Mouse (Mus musculus): Measurements from ENCODE around the gene Kynu. TPM values are rescaled to one million over a fixed set of nuclear protein-coding genes. Genes with fewer than 3 reads are reported as not detected.

The Kynu gene
- polyA plus RNA-seq, 1 experiment from 2014 or later: 0.58 TPM

- 7% methylated on average over 6 of the region's 6 CpGs for WGBS
- Histone ChIP-seq H3K9ac (ENCODE audit: low read length) (no peak overlapping the region), H3K36me3 (ENCODE audit: control insufficient read depth, insufficient read depth, low read length) (no peaks in the 10 kb centered on the region), H3K27me3 (ENCODE audit: control insufficient read depth, insufficient read depth, low read length) (no peaks in the 10 kb centered on the region), H3K4me1 (ENCODE audit: control insufficient read depth, insufficient read depth, low read length) (no peaks in the 10 kb centered on the region), H3K4me2 (ENCODE audit: low read depth) (no peak overlapping the region), H3K9me3 (ENCODE audit: control insufficient read depth, low read length) (no peaks in the 10 kb centered on the region), H3K27ac (ENCODE audit: low read depth, low read length) (no peak overlapping the region), H3K4me3 (ENCODE audit: low read depth, low read length) (no peak overlapping the region)
- ATAC-seq (ENCODE audit: insufficient read depth, low FRiP score, low TSS enrichment): no peak
- DNase-seq (ENCODE audit: low spot score): peak; percentile 35
These were observed 58.4 kb downstream of the Kynu start for GRCm38 (mm10) chr2:43613571-43613970.

- no peak overlapping the region for H3K4me2 ChIP-seq (ENCODE audit: low read depth)
- no peak for ATAC-seq (ENCODE audit: insufficient read depth, low FRiP score, low TSS enrichment)
- DNase-seq (ENCODE audit: low spot score): no peak
- no peak overlapping the region for H3K27ac ChIP-seq (ENCODE audit: low read depth, low read length)
- no peak overlapping the region for H3K4me3 ChIP-seq (ENCODE audit: low read depth, low read length)
- no peak overlapping the region for H3K9ac ChIP-seq (ENCODE audit: low read length)
- no peaks in the 10 kb centered on the region for H3K4me1 ChIP-seq (ENCODE audit: control insufficient read depth, insufficient read depth, low read length)
- no peaks in the 10 kb centered on the region for H3K27me3 ChIP-seq (ENCODE audit: control insufficient read depth, insufficient read depth, low read length)
- H3K9me3 ChIP-seq (ENCODE audit: control insufficient read depth, low read length): no peaks in the 10 kb centered on the region
- no peaks in the 10 kb centered on the region for H3K36me3 ChIP-seq (ENCODE audit: control insufficient read depth, insufficient read depth, low read length)
These were observed 66.0 kb downstream of the Kynu start for GRCm38 (mm10) chr2:43621140-43621539.

- Histone ChIP-seq H3K36me3 (ENCODE audit: control insufficient read depth, insufficient read depth, low read length) (no peaks in the 10 kb centered on the region), H3K27ac (ENCODE audit: low read depth, low read length) (no peak overlapping the region), H3K27me3 (ENCODE audit: control insufficient read depth, insufficient read depth, low read length) (no peaks in the 10 kb centered on the region), H3K9me3 (ENCODE audit: control insufficient read depth, low read length) (no peaks in the 10 kb centered on the region), H3K9ac (ENCODE audit: low read length) (no peak overlapping the region), H3K4me3 (ENCODE audit: low read depth, low read length) (no peak overlapping the region), H3K4me2 (ENCODE audit: low read depth) (no peak overlapping the region), H3K4me1 (ENCODE audit: control insufficient read depth, insufficient read depth, low read length) (no peaks in the 10 kb centered on the region)
- WGBS: 0% methylated on average over 1 of the region's 1 CpGs
- DNase-seq (ENCODE audit: low spot score) (no peak), ATAC-seq (ENCODE audit: insufficient read depth, low FRiP score, low TSS enrichment) (peak; percentile 60; the same call in 1 of the 2 replicates)
These were observed 67.7 kb downstream of the Kynu start for GRCm38 (mm10) chr2:43622844-43623243.

- Histone ChIP-seq H3K27ac (ENCODE audit: low read depth, low read length) (no peak overlapping the region), H3K4me1 (ENCODE audit: control insufficient read depth, insufficient read depth, low read length) (no peaks in the 10 kb centered on the region), H3K27me3 (ENCODE audit: control insufficient read depth, insufficient read depth, low read length) (no peaks in the 10 kb centered on the region), H3K4me3 (ENCODE audit: low read depth, low read length) (no peak overlapping the region), H3K4me2 (ENCODE audit: low read depth) (no peak overlapping the region), H3K36me3 (ENCODE audit: control insufficient read depth, insufficient read depth, low read length) (no peaks in the 10 kb centered on the region), H3K9ac (ENCODE audit: low read length) (no peak overlapping the region), H3K9me3 (ENCODE audit: control insufficient read depth, low read length) (no peaks in the 10 kb centered on the region)
- DNase-seq (ENCODE audit: low spot score) (no peak), ATAC-seq (ENCODE audit: insufficient read depth, low FRiP score, low TSS enrichment) (no peak)
These were observed 76.7 kb downstream of the Kynu start for GRCm38 (mm10) chr2:43631786-43632185.

- ATAC-seq (ENCODE audit: insufficient read depth, low FRiP score, low TSS enrichment): no peak
- H3K27ac ChIP-seq (ENCODE audit: low read depth, low read length): no peak overlapping the region
- H3K36me3 ChIP-seq (ENCODE audit: control insufficient read depth, insufficient read depth, low read length): no peaks in the 10 kb centered on the region
- H3K27me3 ChIP-seq (ENCODE audit: control insufficient read depth, insufficient read depth, low read length): no peaks in the 10 kb centered on the region
- no peaks in the 10 kb centered on the region for H3K4me1 ChIP-seq (ENCODE audit: control insufficient read depth, insufficient read depth, low read length)
- H3K4me3 ChIP-seq (ENCODE audit: low read depth, low read length): no peak overlapping the region
- no peaks in the 10 kb centered on the region for H3K9me3 ChIP-seq (ENCODE audit: control insufficient read depth, low read length)
- no peak for DNase-seq (ENCODE audit: low spot score)
- no peak overlapping the region for H3K4me2 ChIP-seq (ENCODE audit: low read depth)
- no peak overlapping the region for H3K9ac ChIP-seq (ENCODE audit: low read length)
These were observed 81.4 kb downstream of the Kynu start for GRCm38 (mm10) chr2:43636498-43636897.

GRCm38 (mm10) chr2:43646962-43647361 lies 91.8 kb downstream of the Kynu start:
- Histone ChIP-seq H3K4me1 (ENCODE audit: control insufficient read depth, insufficient read depth, low read length) (no peaks in the 10 kb centered on the region), H3K4me2 (ENCODE audit: low read depth) (no peak overlapping the region), H3K9me3 (ENCODE audit: control insufficient read depth, low read length) (no peaks in the 10 kb centered on the region), H3K27me3 (ENCODE audit: control insufficient read depth, insufficient read depth, low read length) (no peaks in the 10 kb centered on the region), H3K4me3 (ENCODE audit: low read depth, low read length) (no peak overlapping the region), H3K9ac (ENCODE audit: low read length) (no peak overlapping the region), H3K27ac (ENCODE audit: low read depth, low read length) (no peak overlapping the region), H3K36me3 (ENCODE audit: control insufficient read depth, insufficient read depth, low read length) (no peaks in the 10 kb centered on the region)
- DNase-seq (ENCODE audit: low spot score): no peak
- WGBS: 87% methylated on average over 2 of the region's 2 CpGs
- ATAC-seq (ENCODE audit: insufficient read depth, low FRiP score, low TSS enrichment): no peak

GRCm38 (mm10) chr2:43669588-43669987 lies 114.5 kb downstream of the Kynu start:
- no peak overlapping the region for H3K4me3 ChIP-seq (ENCODE audit: low read depth, low read length)
- no peaks in the 10 kb centered on the region for H3K27me3 ChIP-seq (ENCODE audit: control insufficient read depth, insufficient read depth, low read length)
- ATAC-seq (ENCODE audit: insufficient read depth, low FRiP score, low TSS enrichment): no peak
- no peak for DNase-seq (ENCODE audit: low spot score)
- H3K27ac ChIP-seq (ENCODE audit: low read depth, low read length): no peak overlapping the region
- no peak overlapping the region for H3K9ac ChIP-seq (ENCODE audit: low read length)
- H3K4me1 ChIP-seq (ENCODE audit: control insufficient read depth, insufficient read depth, low read length): no peaks in the 10 kb centered on the region
- no peak overlapping the region for H3K4me2 ChIP-seq (ENCODE audit: low read depth)
- H3K9me3 ChIP-seq (ENCODE audit: control insufficient read depth, low read length): no peaks in the 10 kb centered on the region
- no peaks in the 10 kb centered on the region for H3K36me3 ChIP-seq (ENCODE audit: control insufficient read depth, insufficient read depth, low read length)

- WGBS: under 1% methylated on average over 6 of the region's 6 CpGs
- no peak overlapping the region for H3K9ac ChIP-seq (ENCODE audit: low read length)
- peak; percentile 62 for DNase-seq (ENCODE audit: low spot score)
- H3K9me3 ChIP-seq (ENCODE audit: control insufficient read depth, low read length): no peaks in the 10 kb centered on the region
- no peaks in the 10 kb centered on the region for H3K4me1 ChIP-seq (ENCODE audit: control insufficient read depth, insufficient read depth, low read length)
- no peaks in the 10 kb centered on the region for H3K27me3 ChIP-seq (ENCODE audit: control insufficient read depth, insufficient read depth, low read length)
- H3K4me2 ChIP-seq (ENCODE audit: low read depth): no peak overlapping the region
- peak; percentile 84 for ATAC-seq (ENCODE audit: insufficient read depth, low FRiP score, low TSS enrichment)
- H3K4me3 ChIP-seq (ENCODE audit: low read depth, low read length): no peak overlapping the region
- no peaks in the 10 kb centered on the region for H3K36me3 ChIP-seq (ENCODE audit: control insufficient read depth, insufficient read depth, low read length)
- no peak overlapping the region for H3K27ac ChIP-seq (ENCODE audit: low read depth, low read length)
These were observed 118.5 kb downstream of the Kynu start for GRCm38 (mm10) chr2:43673619-43674018.

GRCm38 (mm10) chr2:43674098-43674497 lies 119.0 kb downstream of the Kynu start:
- no peak overlapping the region for H3K9ac ChIP-seq (ENCODE audit: low read length)
- H3K36me3 ChIP-seq (ENCODE audit: control insufficient read depth, insufficient read depth, low read length): no peaks in the 10 kb centered on the region
- 55% methylated on average over 3 of the region's 3 CpGs for WGBS
- H3K9me3 ChIP-seq (ENCODE audit: control insufficient read depth, low read length): no peaks in the 10 kb centered on the region
- H3K4me3 ChIP-seq (ENCODE audit: low read depth, low read length): no peak overlapping the region
- no peaks in the 10 kb centered on the region for H3K27me3 ChIP-seq (ENCODE audit: control insufficient read depth, insufficient read depth, low read length)
- DNase-seq (ENCODE audit: low spot score) (no peak), ATAC-seq (ENCODE audit: insufficient read depth, low FRiP score, low TSS enrichment) (no peak)
- no peak overlapping the region for H3K4me2 ChIP-seq (ENCODE audit: low read depth)
- H3K4me1 ChIP-seq (ENCODE audit: control insufficient read depth, insufficient read depth, low read length): no peaks in the 10 kb centered on the region
- no peak overlapping the region for H3K27ac ChIP-seq (ENCODE audit: low read depth, low read length)

All from neural tube, embryonic 11.5 days (tissue).